Mouse (Mus musculus) testis, adult 2 months (tissue): Measurements from ENCODE around the gene Prdm5. TPM values are rescaled to one million over a fixed set of nuclear protein-coding genes. Genes with fewer than 3 reads are reported as not detected.

Source experiments
- H3K27ac ChIP-seq: fragments of 200-500 bp; 2 replicates; pipeline ENCODE4 v1.5.1; 2012; ENCODE audit warnings: low read depth, low read length; ENCODE audit not compliant: control insufficient read depth, insufficient read depth
- H3K27me3 ChIP-seq: fragments of 200-500 bp; 2 replicates; pipeline ENCODE4 v1.6.1; 2012; ENCODE audit warnings: mild to moderate bottlenecking, low read length, moderate library complexity; ENCODE audit not compliant: control insufficient read depth, insufficient read depth
- H3K36me3 ChIP-seq: fragments of 200-500 bp; 2 replicates; pipeline ENCODE4 v1.6.1; 2012; ENCODE audit warnings: mild to moderate bottlenecking, low read length; ENCODE audit not compliant: control insufficient read depth, insufficient read depth
- H3K4me1 ChIP-seq: fragments of 200-500 bp; 2 replicates; pipeline ENCODE4 v1.6.1; 2012; ENCODE audit warnings: low read length; ENCODE audit not compliant: control insufficient read depth, insufficient read depth
- H3K4me3 ChIP-seq: fragments of 200-500 bp; 2 replicates; pipeline ENCODE4 v1.5.1; 2012; ENCODE audit warnings: low read depth, mild to moderate bottlenecking, low read length, moderate library complexity, mixed read lengths; ENCODE audit not compliant: control insufficient read depth
- CTCF ChIP-seq: fragments of 200-500 bp; IDR thresholded peaks from 2 replicates; pipeline ENCODE4 v1.5.1; 2012; ENCODE audit warnings: low read depth, mild to moderate bottlenecking, inconsistent platforms, low read length, moderate library complexity; ENCODE audit not compliant: control insufficient read depth, insufficient read depth, insufficient replicate concordance
- POLR2A ChIP-seq: fragments of 200-500 bp; IDR thresholded peaks from 2 replicates; pipeline ENCODE4 v1.6.1; 2012; ENCODE audit warnings: low read depth, mild to moderate bottlenecking, inconsistent platforms, low read length, moderate library complexity; ENCODE audit not compliant: control insufficient read depth
- polyA plus RNA-seq: library from polyadenylated mRNA; depleted of rRNA; stranded (reverse); fragments of >200 nt; gene quantifications from 2 replicates; pipeline ENCODE4 v1.2.3, GENCODE M21; 2012; rRNA removed

Prdm5 gene
- 1.4 TPM in 2 replicates for polyA plus RNA-seq

GRCm38 (mm10) chr6:65778861-65779688 lies at the start of gene Prdm5:
TSS of gene Prdm5 (plus strand) at chr6:65778988.
- H3K4me1 ChIP-seq, result peaks cover 4% of the 10 kb centered on the region
- no peaks in the 10 kb centered on the region for H3K27me3 ChIP-seq
- H3K27ac ChIP-seq, result peak within 1 kb of the TSS; percentile 78
- TF ChIP-seq CTCF (no peak), POLR2A (no peak; the same call in 1 of the 2 replicates)
- peak within 1 kb of the TSS; percentile 86 for H3K4me3 ChIP-seq
- no peaks in the 10 kb centered on the region for H3K36me3 ChIP-seq

- TF ChIP-seq POLR2A (no peak), CTCF (no peak)
Measured at GRCm38 (mm10) chr6:65739442-65739841, 39.3 kb upstream of the Prdm5 start.

GRCm38 (mm10) chr6:65743144-65743870 lies 35.5 kb upstream of the Prdm5 start:
- no peak overlapping the region for H3K27ac ChIP-seq
- TF ChIP-seq POLR2A, result no peak
- no peak for TF ChIP-seq CTCF
- no peaks in the 10 kb centered on the region for H3K4me1 ChIP-seq
- no peak overlapping the region for H3K4me3 ChIP-seq
- H3K36me3 ChIP-seq, result no peaks in the 10 kb centered on the region
- no peaks in the 10 kb centered on the region for H3K27me3 ChIP-seq

More at GRCm38 (mm10) chr6:65739442-65739841, 39.3 kb upstream of the Prdm5 start:
- H3K36me3 ChIP-seq, result no peaks in the 10 kb centered on the region
- H3K27me3 ChIP-seq, result no peaks in the 10 kb centered on the region
- H3K4me1 ChIP-seq, result no peaks in the 10 kb centered on the region
- H3K4me3 ChIP-seq, result no peak overlapping the region
- H3K27ac ChIP-seq, result no peak overlapping the region

GRCm38 (mm10) chr6:65743871-65744202 lies 35.0 kb upstream of the Prdm5 start:
- Histone ChIP-seq H3K4me3 (no peak overlapping the region), H3K4me1 (no peaks in the 10 kb centered on the region), H3K27ac (no peak overlapping the region), H3K27me3 (no peaks in the 10 kb centered on the region), H3K36me3 (no peaks in the 10 kb centered on the region)
- TF ChIP-seq CTCF (no peak), POLR2A (no peak)

- no peak overlapping the region for H3K27ac ChIP-seq
- TF ChIP-seq POLR2A (no peak), CTCF (no peak)
- no peaks in the 10 kb centered on the region for H3K27me3 ChIP-seq
- no peaks in the 10 kb centered on the region for H3K36me3 ChIP-seq
- no peak overlapping the region for H3K4me3 ChIP-seq
- peaks cover 2% of the 10 kb centered on the region; the same call in 1 of the 2 replicates for H3K4me1 ChIP-seq
Measured at GRCm38 (mm10) chr6:65758214-65758613, 20.6 kb upstream of the Prdm5 start.

GRCm38 (mm10) chr6:65759174-65759573 lies 19.6 kb upstream of the Prdm5 start:
- no peak for TF ChIP-seq POLR2A
- no peak for TF ChIP-seq CTCF
- Histone ChIP-seq H3K36me3 (no peaks in the 10 kb centered on the region), H3K4me1 (peaks cover 2% of the 10 kb centered on the region; the same call in 1 of the 2 replicates), H3K4me3 (no peak overlapping the region), H3K27ac (no peak overlapping the region), H3K27me3 (no peaks in the 10 kb centered on the region)

GRCm38 (mm10) chr6:65760073-65760472 lies 18.7 kb upstream of the Prdm5 start:
- TF ChIP-seq CTCF (no peak), POLR2A (no peak)
- H3K27me3 ChIP-seq, result no peaks in the 10 kb centered on the region
- H3K4me3 ChIP-seq, result no peak overlapping the region
- H3K4me1 ChIP-seq, result peaks cover 2% of the 10 kb centered on the region; the same call in 1 of the 2 replicates
- H3K27ac ChIP-seq, result no peak overlapping the region
- no peaks in the 10 kb centered on the region for H3K36me3 ChIP-seq
